Mouse (Mus musculus) thymus, postnatal 14 days (tissue): ENCODE data around the gene Trmt61a.

Experiments used
- DNase-seq: peaks from one replicate; pipeline ENCODE4 v3.0.0; 2021

The Trmt61a gene

GRCm38 (mm10) chr12:111674850-111675486 lies 2.9 kb upstream of the Trmt61a start:
- DNase-seq = no peak

GRCm38 (mm10) chr12:111675797-111676580 lies 1.9 kb upstream of the Trmt61a start:
- DNase-seq = no peak

DNA sequence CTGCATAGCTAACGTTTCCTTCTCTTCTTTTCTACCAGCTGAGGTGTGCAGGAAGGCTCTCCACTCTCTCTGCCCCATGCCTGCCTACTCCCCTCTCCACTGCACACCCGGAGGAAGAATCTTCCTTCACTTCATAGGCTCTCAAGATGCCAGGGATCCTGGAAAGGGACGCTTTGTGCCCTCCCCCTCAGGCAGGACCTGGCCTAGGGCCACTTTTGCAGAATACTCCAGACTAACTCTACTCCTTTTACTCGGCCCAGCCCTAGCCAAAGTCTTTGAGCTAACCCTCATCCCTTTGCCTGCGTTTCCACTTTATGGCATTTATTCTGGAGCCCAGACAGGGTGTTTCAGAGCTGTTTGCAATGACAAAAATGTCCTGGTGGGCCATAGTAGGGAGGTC lies 484 bp upstream of the Trmt61a start:
- no peak for DNase-seq

GRCm38 (mm10) chr12:111678670-111678933 lies 697 bp downstream of the Trmt61a start:
- no peak for DNase-seq

DNA sequence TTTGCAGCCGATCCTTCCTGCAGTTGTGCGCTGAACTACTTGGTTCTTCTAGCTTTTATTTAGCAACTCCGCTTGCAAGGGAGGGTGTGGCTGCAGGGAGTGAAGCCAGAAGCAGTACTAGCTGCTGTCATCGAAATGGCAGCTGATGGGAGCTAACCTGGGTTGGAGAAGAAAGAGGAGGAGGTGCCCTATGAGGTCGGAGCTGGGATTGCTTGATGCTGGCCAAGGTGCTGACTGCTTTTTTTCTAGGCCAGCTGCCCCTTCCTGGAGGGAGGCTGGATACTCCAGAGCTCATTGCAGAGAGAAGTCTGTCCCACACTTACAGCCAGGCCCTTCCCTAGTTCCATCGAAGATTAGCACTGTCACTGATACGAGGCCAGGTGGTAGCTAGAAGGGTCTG lies 1.1 kb downstream of the Trmt61a start:
- no peak for DNase-seq

GRCm38 (mm10) chr12:111680661-111681060 lies 2.8 kb downstream of the Trmt61a start:
- DNase-seq = no peak

DNA sequence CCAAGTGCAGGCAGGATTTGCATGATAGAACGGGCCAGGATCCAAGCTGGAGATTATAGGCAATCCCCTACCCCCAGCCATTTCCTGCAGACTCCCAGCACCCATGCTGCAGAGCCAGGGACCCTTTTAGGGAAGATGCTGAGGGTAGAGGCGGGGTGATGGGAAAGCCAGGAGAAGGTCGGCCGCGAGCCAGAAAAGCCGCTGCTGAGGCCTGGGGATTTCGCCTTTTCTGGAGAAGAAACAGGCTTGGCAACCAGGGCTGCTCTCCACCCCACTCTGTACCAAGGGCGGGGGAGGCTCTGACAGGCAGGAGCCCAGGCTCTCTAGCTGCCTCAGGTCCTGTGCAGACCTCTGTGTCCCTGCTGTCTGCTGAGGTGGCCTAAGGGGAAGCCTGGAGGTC lies 3.4 kb downstream of the Trmt61a start:
- no peak for DNase-seq

DNA sequence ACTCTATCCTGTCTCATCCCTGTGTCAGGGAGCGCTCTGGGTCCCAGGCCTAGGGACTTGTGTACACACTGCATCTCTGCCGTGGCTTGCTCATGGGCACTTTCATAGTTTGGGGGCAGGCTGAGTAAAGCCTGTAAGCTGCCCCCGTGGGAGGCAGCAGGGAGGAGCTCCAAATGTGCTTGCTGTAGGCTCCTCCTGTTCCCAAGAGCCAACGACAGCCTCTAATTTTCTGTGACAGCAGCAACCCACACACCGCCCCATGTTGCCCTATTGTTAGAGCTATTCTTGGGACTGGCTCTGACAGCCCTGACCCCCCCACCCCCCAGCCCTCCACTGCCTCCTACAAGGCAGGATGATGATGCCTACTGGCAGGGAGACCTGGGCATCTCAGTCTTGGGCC lies 4.1 kb downstream of the Trmt61a start:
- no peak for DNase-seq

GRCm38 (mm10) chr12:111682806-111683205 lies 4.9 kb downstream of the Trmt61a start:
- DNase-seq = no peak

GRCm38 (mm10) chr12:111686390-111686789 lies 8.5 kb downstream of the Trmt61a start:
- DNase-seq = no peak

DNA sequence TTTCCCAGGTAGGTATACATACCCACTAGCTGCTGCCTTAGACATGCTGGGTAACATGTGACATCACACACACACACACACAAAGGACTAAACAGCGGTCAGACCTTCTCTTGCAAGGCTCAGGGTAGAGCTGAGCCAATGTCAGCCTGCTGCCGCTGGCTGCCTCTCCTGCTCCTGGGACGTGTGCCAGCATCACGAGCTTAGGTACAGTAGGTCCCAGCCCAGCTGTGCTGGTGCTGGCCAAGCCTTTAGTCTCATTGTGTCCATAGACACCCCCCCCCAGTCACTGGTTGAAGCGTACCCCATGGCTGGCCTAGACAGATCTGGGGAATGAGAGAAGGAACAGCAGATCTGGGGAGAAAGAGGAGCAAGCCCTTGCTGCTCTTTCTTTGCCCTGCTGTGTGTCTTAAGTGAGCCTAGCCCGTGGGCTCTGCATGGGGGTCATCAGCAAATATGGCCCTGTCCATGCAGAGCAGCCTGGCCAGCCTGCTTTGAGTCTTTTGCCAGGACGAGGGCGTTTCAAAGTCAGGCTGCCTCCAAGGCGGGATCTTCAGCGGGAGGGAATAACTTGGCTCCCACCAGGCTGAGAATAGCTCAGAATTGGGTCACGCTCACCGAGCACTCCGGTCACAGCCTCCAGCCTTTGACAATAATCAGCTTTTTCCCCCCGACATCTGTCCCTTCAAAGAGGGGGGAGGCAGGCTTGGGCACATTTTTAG lies 9.6 kb downstream of the Trmt61a start:
- DNase-seq = no peak

DNA sequence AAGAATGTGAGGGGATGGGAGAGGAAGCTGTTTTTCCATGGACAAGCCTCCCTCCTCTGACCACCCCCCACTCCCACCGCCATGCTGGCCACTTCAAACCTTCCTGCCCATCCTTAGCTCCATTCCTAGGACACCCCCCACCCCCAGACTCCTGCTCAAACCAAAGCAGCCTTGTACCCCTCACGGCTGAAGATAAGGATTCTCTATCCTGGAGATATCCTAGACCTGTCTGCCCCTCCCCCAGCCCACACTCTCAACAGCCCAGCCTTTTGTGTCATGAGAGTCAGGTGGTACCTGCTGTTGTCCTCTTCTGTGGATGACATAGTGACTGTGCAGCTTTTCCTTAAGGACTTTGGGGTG lies 10.1 kb downstream of the Trmt61a start:
- no peak for DNase-seq

- DNase-seq = no peak
Observed at GRCm38 (mm10) chr12:111689426-111689825, 11.5 kb downstream of the Trmt61a start.

- DNase-seq = peak; percentile 73
Observed at GRCm38 (mm10) chr12:111691346-111691872, 13.5 kb downstream of the Trmt61a start.

- DNase-seq = peak; percentile 33
Observed at GRCm38 (mm10) chr12:111692899-111693298, 15.0 kb downstream of the Trmt61a start.

- DNase-seq = peak; percentile 54
Observed at GRCm38 (mm10) chr12:111693341-111694270, 15.7 kb downstream of the Trmt61a start.

GRCm38 (mm10) chr12:111694271-111694781 lies 16.4 kb downstream of the Trmt61a start:
- peak; percentile 47 for DNase-seq

- peak; percentile 43 for DNase-seq
Observed at GRCm38 (mm10) chr12:111694880-111695804, 17.2 kb downstream of the Trmt61a start.

GRCm38 (mm10) chr12:111696239-111696638 lies 18.3 kb downstream of the Trmt61a start:
- DNase-seq = peak; percentile 82

DNA sequence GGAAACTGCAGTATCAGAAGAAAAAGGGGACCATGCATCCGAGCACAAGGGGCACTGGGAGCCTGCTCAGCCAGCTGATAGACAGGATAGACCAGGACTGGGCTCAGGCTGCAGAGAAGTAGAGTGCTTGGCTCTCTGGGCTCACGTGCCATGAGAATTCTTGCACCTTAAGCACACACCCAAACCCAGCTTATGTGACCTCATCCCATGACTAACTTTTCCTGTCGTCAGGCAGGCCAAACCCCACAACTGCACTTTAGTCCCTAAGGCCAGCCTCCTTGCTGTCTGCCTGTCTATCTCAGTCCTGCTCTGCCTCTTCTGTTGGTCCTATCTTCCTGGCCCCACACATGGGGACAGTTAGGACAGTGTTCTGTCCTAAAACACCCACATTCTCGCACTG lies 19.8 kb downstream of the Trmt61a start:
- DNase-seq = no peak

DNA sequence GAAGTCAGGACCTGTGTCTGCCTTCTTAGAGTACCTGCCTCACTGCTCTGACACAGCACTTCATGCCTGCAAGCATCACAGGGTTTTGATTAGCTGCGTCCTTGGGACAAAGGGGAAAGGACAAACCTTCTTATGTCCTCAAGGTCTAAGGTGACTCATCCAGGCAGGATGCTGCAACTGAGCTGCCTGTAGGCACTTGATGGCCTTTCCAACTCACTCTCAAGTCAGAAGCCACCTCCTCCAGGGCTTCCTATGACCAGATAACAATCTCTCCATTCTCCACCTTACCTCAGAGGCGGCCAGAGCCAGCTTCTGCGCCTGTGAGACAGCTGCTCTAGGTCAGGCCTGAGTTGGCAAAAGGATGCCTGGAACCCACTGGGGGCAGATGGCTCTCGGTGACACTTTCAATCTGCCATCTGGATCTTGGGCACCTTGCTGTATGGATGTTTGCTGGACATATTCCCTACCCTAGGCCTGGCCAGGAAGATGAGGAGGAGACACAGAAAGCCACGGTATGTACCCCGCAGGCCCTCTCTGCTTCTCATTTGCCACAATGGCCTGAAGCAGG lies 20.5 kb downstream of the Trmt61a start:
- no peak for DNase-seq
